Mouse (Mus musculus) layer of hippocampus, adult 9-10 months (tissue): Measurements from ENCODE around the gene Gm20388.

Experiments used
- DNase-seq: peaks from one replicate; pipeline ENCODE4 v3.0.0; 2022; ENCODE audit warnings: low spot score

Gm20388 gene

DNA sequence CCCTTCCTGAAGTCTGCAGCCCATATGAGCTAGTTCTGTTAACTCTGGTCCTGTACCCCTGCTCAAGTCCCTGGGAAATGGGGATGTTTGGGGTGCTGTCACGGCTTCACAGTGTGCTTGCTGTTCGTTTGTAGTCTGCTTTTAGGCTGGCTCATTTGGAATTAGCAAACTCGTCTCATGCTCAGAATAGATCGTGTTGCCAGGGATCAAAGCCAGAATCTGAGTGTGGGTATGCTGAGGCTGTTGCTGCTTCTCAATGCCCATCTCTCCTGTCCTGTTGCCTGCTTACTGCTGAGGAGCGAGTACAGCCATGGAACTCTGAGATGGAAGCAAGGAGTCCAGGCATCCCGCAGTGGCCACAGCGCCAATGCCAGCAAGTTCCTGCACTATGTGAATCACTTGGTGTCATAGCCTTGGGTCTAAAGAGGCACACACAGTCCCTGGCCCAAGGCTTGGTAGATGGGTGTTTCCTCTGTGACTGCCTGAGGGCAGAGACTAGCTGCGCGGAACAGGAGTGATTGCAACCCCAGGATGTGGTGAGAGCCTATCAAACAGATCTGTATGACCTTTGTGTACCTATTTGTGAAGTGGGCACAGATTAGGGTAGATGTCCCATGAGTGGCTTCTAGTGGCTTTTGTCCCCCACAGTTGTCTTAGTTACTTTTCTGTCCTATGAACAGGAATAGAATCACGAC, 4364.9 kb downstream of the Gm20388 start:
- DNase-seq: no peak

DNA sequence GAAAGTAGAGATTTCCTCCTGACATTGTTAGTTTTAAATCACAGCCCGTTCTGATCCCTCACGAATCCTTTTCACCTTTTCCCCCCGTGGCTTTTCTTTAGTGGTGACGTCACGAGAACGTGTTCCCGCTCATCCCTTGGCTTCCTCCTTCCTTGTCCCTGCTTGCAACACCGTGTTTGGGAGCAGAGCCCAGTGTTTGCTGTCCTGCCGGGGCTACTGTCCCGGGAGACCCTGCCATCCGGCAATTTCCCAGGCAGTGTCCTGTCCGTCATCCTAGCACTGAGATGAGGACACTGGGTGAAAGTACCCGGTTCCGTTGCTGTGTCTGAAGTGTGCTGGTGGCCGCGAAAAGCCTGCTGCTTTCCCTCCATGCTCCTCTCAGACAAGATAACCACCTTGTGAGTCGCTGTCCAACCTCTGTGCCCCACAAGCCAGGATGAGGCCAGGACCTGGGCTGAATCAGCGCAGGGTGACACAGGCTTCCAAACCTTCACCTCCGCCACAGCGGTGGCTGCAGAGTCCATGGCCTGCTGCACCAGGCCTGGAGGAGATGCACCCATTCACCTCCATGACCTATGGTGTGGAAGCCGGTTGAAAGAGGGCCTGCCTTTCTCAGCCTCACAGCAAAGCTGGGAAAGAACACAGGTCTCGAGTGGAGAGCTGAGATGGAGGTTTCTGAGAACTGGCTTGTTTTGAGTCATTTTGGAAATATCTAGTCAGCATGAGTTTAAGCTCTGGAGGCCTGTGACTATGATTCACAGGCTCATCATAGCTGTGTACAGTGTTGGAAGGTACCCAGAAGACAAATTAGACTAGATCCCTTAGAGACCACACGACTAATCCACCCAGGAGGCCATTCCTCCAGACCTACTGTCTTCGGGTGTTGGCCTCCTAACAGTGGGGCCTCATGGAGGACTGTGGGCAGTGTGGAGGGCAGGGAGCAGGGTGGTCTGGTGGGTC, 4367.6 kb downstream of the Gm20388 start:
- no peak for DNase-seq

DNA sequence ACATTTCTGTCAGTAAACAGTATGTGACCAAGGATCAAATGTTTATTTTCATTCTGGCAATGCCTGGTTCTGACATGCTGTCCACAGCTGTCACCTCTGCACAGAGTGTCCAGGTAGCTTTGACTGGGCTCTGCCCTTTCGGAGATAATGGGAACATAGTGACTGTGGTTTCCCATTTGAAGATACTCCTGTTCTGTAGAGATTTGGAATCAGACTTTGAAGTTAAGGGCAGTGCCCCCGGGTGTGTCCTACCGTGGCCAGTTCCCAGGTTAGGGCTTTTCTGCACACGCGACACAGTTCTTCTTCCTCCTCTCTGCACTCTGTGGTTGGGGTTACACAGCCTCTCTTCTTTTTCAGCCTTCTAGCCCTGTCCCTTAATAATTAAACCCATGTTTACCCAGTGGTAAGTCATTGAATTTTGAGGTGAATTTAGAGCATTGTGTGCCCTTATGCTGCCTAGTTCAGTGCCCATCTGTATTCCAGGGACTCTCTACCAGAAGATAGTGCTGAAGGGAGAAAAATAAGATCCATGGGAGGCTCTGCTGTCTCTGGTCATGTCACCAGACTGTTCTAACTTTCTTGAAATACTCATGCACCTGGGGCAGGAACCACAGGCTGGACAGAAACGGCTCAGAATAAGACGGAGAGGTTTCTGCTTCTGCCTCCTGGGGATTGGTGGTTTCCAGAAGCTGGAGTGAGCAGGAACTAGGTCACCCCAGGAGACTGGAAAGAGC, 4368.5 kb downstream of the Gm20388 start:
- DNase-seq: no peak

DNA sequence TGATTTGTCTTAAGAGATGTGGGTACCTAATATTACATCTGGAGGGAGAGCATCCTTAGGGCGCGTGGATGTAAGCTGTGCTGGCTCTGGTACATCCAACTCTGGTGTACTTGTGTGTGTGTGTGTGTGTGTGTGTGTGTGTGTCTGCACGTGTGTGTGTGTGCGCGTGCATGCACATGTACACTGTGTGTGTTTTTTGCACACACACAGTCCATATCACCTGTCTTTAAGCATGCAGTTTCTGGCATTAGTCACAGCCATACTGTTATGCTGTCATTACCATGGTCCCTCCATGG, 4369.0 kb downstream of the Gm20388 start:
- DNase-seq: no peak

DNA sequence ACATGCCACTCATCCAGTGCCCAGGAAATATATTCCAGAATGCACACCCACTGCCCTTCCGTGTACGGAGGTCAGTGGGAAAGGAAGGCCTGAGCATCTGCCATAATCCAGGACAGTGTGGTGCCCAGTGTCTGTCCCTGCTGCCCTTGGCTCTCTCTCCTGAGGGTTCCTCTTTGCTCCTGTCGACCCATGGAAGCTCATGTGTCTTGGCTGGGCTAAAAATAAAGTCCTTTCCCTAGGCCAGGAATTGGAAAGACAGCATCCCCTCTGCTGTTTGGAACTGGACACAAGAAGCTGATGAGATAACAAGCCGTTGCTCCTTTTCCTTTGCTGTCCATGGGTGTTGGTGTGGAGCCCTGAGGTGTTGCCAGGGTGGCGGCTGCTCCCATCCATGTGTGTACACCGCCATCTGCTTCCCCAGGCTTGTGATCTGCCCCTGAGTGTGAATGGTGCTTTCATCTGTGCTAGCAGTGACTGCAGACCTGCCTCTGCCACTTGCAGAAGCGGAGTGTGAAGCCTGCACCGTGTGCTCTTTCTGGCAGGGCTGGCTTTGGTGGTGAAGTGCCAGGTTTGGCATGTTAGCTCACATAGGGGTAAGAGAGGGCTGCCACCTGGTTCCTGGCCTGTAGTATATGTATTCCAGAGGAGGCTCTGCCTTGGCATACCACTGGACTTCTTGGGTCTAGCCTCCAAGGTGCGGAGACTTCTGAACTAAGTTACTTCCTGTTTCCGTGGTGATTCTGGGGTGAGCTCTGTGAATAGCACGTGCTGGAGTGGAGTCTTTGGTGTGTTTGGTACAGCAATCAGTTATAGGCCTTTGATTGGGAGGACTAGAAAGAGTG, 4371.3 kb downstream of the Gm20388 start:
- DNase-seq: no peak

DNA sequence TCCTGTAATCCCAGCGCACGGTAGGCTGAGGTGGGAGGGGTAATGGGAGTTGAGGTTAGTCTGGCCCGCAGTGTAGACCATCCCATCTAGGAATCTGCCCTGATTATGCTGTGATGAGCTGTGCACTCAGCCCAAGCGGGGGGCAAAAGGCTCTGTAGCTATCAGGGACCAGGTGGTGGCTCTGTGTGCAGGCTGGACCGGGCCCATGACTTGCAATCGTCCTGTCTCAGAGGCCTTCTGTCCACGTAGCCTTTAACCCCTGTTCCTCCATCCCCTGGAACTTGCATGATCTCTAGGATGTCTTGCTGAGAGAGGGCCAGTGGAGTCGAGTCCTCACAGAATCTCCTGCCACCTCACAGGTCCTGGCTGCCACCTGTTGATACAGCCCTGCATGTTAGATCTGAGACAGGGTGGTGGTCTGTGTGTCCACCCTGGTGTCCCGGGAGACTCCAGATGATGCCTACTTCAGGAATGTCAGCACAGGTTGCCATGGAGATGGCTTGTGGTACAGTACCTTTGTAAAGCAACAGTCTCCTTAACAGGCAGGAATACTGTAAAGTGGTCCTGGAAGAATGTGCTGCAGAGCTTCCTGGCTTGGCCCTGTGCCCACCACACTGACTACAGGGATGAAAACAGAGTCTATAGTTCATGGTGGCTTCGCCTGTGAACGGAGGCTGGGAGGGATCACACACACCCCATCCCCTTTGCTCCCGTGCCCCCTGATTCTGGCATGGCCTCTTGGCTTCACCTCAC, 4372.4 kb downstream of the Gm20388 start:
- DNase-seq: no peak

DNA sequence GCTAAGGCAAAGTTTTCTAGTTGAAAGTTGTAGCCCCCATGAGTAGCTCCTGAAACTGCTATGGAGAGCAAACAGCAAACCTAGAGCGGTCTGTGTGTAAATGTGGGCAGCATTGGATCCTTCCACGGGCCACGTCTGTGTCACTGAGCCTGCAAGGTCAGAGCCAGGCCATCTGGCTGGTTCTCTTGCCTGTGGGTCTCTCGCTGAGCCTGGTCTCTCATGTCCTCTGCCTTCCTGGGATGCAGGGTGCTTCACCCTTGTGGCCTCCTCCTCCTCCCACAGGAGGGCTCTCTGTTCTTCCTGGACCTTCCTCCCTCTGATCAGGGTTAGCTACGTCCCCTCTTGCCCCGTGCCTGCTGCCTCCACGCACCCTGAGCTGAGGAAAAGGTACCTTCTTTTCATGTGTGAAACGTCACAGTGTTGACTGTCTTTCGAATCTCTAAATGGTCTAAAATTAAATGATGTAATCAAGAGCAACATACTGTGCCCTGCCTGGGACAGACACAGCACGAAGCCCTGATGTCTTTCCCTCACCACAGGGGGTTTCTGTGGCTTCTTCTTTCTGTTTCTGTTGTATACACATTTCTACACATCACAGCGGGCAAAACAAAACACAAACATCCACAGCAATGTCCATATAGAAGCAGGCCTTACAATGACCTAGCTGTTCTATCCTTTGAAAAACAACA, 4373.1 kb downstream of the Gm20388 start:
- no peak for DNase-seq

DNA sequence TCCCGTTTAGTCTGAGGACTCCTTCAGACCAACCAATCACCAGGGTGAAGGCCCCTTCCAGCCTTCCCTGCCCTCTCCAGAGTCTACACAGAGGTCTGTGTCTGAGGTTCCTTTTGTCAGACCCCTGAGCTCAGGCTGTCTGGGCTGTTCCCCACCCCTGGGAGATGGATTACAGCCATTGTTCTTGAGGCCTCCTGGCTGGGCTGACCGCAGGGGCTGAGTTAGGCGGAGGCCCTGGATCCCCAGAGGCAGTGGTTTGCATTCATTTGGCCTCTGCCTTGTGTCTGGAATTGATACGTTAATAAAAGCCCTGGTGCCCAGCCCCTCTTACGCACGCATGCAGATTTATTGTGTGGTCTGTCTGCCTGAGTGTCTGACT, 4373.7 kb downstream of the Gm20388 start:
- DNase-seq: no peak

DNA sequence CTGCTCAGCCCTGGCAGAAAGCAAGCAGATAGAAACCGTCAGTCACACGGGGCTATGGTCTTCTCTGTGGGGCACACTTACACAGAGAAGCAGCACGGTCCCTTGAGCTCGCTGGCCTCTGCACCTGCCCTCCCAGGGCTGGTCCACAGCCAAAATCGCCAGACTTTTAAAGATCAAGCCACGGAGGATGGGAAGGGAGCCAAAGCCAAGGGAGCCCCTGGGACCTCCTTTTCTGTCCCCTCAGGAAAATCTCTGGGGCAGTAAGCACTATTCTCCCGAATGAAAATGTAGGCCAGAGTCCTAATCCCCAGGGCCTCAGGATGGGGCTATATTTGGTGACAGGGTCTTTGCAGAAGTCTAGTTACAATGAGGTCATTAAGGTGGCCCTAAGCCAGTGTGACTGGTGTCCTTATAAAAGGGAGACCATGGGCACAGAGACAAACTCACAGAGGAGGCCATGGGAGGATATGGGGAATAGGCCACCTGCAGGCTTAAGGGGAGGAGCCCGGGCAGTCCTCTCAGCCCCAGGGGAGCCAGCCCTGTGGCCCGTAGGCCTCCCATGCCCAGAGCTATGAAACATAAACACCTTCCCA, 4374.4 kb downstream of the Gm20388 start:
- no peak for DNase-seq

DNA sequence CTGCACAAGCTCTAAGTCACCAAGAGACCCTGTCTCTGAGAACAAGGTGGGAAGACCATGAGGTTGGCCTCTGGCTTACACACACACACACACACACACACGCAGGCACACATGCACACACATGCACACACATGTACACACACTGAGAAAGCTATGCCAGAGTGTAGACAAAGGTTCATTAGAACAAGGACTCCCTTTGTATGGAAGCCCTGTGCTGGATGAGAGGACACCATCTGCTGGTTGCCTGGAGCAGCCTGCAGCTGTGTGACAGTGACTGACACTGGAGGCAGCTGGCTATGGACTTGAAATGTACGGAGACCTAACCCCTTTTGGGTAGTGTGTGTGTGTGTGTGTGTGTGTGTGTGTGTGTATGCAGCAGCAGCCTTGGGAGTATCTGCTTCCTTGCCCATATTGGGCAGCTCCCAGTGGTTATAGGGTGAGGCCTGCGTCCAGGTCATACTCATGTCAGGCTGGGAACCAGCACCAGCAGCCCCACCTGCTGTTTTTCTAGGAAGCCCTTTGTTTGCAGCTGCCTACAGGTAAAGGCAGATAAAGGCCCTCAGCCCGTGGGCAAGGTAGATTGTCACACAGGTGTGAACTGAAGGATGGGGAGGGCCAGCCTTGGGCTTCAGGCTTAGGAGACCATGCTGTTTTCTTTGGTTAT, 4376.0 kb downstream of the Gm20388 start:
- DNase-seq: no peak

DNA sequence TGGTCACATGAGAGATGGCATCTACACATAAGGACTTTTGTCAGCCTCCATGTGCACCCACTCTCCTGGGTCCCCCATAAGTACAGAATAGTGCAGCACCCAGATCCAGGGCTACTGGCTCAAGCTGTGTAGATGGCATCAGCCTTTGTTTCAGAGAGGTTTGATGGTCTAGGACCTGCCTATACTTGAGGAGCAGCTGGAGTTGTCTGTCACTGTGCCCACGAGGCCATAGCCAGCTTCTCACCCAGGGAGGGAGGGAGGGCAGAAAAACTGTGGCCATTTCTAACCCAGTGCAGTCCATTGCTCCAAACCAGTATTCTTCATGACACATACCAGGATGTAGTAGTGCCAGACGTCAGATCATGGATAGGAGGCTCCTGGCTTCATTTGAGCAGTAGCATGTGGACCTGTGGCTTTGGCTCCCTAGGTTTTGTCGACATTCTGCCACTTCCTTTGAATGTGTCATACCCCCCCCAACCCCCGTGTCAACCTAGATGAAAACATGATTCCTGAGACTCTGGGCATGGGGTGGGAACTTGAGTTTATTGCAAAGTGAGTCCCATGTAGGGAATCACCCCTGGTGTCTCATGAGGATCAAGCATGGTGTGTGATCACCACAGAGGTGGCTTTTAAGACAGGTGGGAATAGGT, 4377.7 kb downstream of the Gm20388 start:
- DNase-seq: no peak

DNA sequence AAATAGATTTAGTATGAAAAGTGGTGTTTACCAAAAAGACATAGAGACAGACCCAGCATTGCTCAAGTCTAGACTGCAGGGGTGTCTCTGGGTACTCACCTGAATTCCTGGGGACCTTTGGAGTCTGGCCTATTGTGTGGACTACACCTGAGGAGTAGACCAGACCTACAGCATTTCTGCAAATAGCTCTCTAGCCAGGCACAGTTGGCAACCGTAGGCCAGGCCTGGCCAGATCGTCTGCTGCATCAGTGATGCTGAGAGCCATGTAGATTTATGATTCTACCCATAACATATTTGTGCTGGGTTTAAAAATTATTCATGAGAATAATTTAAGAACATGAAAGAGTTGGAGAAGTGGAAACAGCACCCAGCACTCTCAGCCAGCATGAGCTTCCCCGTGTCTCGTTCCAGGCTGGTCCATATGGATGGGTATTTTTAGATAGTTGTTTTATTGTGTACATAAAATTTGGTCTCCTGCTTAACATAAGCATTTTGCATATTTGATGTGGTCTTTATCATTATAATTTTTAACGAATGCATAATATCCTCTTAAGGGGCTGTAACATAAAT, 4378.9 kb downstream of the Gm20388 start:
- no peak for DNase-seq

DNA sequence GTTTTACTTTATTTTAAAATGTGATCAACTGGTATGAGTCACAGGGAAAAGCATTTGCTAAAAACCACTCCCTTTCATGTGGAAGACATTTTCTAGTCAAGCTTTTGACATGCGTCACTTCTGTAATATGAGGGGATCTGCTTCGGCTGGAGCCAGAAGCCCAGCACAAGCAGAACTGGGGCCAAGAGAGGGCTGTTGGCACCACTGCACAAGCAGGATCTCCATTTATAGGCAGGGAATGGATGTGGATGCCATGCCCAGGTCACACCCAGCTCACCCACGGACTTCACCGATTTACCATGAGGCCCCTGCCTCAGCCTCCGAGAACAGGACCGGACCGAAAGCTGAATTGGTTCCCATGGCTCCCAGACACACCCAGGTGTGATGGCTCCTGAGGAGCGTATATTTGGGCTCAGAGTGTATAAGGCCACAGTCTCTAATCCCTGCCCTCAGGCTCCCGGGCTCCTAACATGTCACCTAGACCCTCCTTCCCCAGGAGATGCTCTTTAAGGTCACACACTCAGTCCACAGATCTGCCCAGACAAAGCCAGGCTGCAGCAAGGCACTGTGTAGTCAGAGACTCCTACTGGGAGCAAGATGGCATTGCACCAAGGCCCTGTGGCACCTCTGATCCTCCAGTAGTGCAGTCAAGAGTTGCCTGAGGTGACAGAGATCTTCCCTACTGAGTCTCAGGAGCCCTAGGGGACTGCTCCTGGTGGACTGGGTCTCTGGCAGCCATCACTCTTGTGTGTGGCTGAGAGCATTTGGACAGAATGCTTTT, 4380.5 kb downstream of the Gm20388 start:
- no peak for DNase-seq

DNA sequence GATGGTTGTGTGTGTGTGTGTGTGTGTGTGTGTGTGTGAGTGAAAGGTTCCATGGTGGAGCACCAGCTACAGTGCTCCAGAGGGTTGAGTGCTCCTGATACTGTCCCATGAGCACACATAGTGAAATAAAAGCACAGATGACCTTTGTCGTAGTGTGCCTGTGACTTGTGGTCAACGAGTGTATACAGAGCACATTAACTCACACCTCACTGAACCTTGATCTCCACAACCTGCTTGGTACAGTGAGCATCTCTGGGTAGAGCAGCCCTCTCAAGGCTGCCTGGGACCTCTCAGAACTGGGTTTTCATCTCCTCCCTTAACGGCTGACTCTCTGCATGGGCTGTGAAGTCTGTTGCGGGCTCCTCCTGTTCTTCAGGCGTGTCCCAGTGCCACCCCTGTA, 4381.1 kb downstream of the Gm20388 start:
- DNase-seq: no peak

DNA sequence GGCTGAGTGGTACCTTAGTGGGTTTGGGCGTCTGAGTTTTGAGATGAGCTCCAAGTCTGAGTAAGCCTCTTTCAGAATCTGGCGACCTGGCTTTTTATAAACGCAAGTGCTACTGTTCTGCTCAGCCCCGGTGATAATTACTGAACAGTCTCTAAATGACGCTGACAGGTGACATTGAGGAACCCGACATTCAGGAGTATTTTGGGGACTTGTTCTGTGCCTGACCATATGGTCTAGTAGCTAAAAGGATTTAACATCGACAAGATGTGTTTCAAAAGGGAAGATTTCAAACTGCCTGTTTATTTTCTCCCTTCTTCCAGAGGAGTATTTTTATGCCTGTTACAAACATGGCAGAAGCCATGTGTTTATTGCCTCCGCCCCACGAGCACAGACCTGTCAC, 4382.3 kb downstream of the Gm20388 start:
- DNase-seq: no peak

DNA sequence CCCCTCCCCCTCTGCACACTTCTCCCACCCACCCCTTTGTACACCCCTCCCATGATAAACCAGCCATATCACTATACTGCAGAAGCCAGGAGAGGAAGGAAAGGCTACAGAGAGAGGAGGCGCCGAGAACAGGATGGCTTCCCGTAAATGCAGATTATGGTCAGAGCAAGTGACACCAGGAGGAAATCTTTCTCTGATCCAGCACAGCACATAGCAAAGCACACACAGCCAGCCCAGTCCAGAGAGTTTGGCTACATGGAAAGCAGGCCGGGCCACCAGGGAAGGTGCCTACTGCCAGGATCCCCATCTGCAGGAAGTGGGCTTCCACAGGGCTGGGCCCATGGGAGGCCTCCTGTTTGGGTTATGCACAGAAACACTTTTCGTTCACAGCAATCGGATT, 4383.8 kb downstream of the Gm20388 start:
- DNase-seq: no peak

DNA sequence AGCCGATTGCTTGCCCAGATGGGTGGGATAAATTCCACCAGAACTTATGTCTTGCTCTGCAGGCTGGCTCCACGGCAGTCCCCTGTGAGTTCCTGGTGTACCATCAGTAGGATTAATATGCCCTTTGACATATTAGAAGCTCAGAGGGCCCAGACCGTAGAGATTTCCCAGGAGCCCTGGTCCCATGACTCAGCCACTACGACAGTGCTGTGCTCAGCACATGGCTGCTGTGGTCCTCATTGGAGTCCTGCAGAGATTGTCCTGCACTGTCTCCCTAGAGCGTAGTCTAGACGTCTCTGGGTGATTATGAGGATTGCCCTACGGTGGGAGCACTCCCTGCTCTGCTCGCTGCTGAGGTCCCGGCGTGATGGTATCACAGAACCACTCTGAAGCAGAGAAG, 4384.3 kb downstream of the Gm20388 start:
- DNase-seq: no peak

DNA sequence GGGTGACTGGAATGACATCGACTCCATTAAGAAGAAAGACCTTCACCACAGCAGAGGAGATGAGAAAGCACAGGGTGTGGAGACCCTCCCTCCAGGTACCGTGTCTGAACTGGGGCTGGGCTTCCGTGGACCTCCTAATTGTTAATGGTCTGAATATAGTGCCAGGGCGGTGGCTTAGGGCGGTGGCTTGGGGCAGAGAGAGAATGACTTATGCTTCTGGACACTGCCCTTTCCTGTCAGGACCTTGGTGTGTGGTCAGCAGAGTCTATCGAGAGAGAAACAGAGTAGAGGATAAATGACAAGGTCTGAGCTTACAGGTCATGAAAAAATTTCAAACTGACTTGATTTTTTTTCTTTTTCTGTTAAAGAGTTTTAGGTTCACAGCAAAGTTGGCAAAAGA, 4384.7 kb downstream of the Gm20388 start:
- DNase-seq: no peak
